Mouse (Mus musculus) erythroid progenitor cell, adult 5-6 weeks (primary cell): ENCODE data around the gene Nos1. TPM values are rescaled to one million over a fixed set of nuclear protein-coding genes. Genes with fewer than 3 reads are reported as not detected.

Experiments used
- ATAC-seq: replicated peaks from 2 replicates; pipeline ENCODE4 v1.8.0; 2016; ENCODE audit warnings: moderate number of reproducible peaks, mild to moderate bottlenecking, moderate TSS enrichment, inconsistent platforms; ENCODE audit not compliant: poor library complexity, low FRiP score, severe bottlenecking
- total RNA-seq, 2 experiments: library from RNA; stranded (forward) in 1 of 2; stranded (reverse) in 1 of 2; fragments of 150-400 nt in 1 of 2; fragments of 186-747, 209-891 nt in 1 of 2; gene quantifications; 2 replicates each; pipeline versions ENCODE4 v1.2.3 to v1.2.4; 2015 to 2017; ENCODE audit warnings: low replicate concordance in 2 of 2

Gene Nos1
- total RNA-seq (2015; ENCODE audit: low replicate concordance) (not detected in 2 replicates), total RNA-seq (2017; ENCODE audit: low replicate concordance) (not detected in 2 replicates)

DNA sequence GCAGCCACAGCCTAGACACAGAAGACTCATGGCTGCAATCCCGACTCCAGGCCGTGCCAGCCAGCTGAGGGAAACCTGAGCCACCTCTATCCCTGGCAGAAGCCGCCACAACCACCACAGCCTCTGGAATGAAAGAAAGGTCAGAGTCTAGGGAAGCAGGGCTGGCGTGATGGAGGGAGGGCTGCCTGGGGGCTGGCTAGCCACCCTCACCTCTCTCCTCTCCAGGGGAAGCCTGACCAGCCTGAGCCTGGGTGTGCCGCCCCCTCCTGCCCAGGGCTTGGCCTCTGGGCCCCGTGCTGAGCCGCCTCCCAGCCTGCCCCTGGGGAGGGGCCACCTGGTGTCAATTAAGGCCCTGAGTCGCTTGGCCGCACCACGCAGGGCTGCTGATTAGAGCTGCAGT lies at the start of gene Nos1:
Nos1 (plus strand) TSS at position 352 of the 400 bp plus-strand sequence.
- ATAC-seq: no peak

DNA sequence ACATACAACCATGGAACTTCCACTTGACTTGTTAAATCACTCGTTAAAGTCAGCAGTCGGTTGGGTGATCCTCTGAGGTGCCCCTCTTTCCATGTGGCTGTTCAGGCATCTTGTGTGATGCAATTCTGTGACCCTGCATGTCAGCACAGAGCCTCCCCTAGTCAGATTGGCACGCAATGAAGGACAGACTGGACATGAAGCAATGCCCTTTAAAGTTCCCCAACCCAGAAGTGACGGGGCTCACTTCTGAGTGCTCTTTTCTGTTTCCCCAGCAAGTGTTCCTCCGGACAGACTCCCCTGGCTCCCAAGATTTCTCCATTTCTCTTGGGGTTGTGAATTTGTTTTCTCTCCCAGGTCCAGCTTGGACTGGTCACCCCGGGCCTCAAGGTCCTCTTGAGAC lies 49.5 kb upstream of the Nos1 start:
- no peak for ATAC-seq

GRCm38 (mm10) chr5:117744654-117745178 lies 36.1 kb upstream of the Nos1 start:
- ATAC-seq: no peak

DNA sequence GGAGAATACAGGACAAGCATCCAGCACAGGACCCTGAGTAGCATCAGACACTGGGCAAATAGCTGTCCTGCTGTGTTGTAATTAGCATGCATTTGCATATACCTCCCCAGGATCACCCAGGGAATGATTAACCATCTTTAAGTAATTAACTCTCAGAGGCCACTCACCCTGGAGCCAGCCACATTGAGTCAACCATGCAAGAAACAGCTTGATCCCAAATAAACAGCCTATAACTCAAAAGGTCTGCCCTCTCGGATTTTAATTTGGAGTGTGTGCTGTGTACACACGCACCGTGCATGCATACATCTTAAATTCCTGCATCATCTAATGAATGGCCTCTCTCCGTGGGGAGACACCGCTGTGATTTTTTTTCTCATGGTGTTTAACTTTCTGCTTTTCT lies 31.5 kb upstream of the Nos1 start:
- ATAC-seq: no peak

DNA sequence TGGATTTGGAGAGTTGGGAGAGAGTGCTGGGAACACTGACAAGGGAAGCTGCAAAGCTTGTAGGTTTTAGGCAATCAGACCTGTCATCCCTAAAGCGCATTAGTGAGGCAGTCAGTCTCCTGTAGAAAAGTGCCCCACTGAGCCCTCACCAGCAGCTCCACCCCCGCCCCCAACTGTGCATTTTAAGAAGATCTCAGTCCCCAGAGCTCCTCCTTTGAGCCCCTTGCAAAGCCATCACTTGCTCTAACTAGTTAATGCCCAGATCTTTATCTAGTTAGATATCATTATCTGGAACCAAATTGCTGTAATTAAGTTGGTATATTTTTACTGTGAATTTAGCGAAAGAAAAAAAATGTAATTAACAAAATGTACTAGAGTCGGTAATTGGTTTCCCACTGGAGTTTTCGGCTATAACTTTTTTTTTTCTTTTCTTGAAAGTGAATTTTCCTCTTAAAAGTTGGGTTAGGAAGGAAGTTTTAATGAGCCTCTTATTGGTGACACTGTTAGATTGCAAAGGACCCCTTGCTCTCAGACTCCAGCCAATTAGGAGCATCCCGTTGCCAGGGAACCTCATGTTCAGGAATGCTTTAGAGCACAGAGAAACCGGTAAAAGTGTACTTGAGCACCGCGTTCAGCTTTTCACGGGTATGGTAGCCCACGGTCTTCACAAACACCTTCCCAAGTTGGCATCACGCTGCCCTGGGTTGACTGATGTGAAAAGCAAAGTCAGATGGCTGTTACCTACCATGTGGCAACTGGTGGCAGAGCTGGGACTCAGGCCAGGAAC lies 22.9 kb upstream of the Nos1 start:
- no peak for ATAC-seq

GRCm38 (mm10) chr5:117761181-117761832 lies 19.5 kb upstream of the Nos1 start:
- ATAC-seq: no peak

- no peak for ATAC-seq
These were observed 16.3 kb upstream of the Nos1 start for GRCm38 (mm10) chr5:117764496-117764895.

DNA sequence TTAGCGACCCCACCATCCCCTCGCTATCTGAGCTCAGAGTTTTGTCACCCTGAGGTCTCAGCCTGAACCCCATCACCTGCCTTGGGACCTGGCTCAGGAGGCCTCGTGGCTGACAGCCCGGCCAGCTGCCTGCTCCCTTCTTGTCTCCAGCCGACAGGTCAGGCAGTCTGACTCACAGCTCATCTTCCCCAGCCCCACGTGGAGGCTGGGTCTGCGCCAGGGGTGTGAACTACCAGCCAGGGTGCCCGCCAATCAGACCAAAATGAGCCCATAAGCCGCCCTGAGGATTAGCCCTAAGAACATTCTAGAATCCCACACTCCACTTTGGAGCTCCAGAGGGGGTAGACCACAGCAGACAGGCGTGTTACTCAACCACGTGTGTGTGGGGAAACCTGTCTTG lies 1.7 kb upstream of the Nos1 start:
- no peak for ATAC-seq

- ATAC-seq: no peak
These were observed 346 bp downstream of the Nos1 start for GRCm38 (mm10) chr5:117781178-117781577.

- ATAC-seq: no peak
These were observed 9.2 kb downstream of the Nos1 start for GRCm38 (mm10) chr5:117790071-117790470.

GRCm38 (mm10) chr5:117791875-117792274 lies 11.0 kb downstream of the Nos1 start:
- no peak for ATAC-seq

- ATAC-seq: no peak
These were observed 20.0 kb downstream of the Nos1 start for GRCm38 (mm10) chr5:117800849-117801248.

DNA sequence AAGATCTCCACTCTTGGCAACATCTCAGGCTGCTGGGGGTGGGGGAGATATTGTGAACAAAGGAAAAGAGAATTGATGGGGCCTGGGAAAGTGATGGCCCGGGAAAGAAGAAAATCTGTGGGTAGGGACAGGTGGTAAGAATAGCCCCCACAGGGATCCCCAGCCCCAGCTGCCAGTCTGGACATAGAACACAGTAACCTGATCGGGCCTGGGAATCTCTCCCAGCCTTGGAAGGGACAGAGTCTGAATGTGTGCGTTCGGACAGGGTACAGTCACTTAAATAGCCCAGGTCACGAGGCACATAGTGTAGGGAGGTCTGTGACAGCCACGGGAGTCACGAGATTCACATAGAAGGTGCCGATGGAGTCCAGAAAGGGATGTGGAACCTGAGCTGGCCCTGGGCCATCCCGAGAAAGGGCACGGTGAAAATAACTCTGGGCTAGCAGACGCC lies 21.3 kb downstream of the Nos1 start:
- ATAC-seq: no peak

- ATAC-seq: no peak
These were observed 22.7 kb downstream of the Nos1 start for GRCm38 (mm10) chr5:117803551-117803950.

DNA sequence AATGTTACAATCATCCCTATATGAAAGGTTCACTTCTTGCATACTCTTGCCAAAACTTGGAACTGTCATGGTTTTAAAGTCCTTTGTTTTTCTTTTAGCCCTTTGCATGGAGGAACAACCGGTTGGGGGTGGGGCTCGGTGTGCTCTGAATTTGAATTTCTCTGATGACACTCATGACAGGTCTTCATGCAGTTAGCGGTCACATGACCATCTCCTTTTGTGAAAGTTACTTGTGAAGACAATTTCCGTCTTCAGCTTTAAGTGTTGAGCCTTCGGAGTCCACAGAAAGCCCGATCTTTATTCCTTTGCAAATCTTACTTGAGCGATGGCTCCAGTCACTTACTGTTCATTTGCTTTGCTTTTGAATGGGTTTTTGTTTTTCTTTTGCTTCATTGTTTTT lies 30.1 kb downstream of the Nos1 start:
- ATAC-seq: no peak

- ATAC-seq: no peak
These were observed 38.0 kb downstream of the Nos1 start for GRCm38 (mm10) chr5:117818800-117819199.

DNA sequence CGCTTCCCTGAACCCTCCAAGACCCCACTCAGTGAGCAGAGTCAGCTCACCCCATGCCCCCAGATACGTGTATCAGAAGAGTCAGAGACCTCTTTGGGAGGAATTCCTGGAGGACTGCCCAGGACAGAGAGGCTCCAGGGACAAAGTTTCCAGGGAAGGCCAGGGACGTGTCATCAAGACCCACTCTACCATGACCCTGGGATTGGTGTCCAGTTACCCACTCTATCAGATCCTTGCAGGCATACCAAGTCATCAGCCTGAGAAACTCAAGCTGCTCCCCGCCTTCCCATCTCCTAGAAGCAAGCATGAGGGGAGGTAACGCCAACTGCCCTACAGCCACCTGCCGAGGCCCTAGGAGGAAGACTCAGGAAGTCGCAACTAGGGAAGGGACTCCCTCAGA lies 39.6 kb downstream of the Nos1 start:
- ATAC-seq: no peak

DNA sequence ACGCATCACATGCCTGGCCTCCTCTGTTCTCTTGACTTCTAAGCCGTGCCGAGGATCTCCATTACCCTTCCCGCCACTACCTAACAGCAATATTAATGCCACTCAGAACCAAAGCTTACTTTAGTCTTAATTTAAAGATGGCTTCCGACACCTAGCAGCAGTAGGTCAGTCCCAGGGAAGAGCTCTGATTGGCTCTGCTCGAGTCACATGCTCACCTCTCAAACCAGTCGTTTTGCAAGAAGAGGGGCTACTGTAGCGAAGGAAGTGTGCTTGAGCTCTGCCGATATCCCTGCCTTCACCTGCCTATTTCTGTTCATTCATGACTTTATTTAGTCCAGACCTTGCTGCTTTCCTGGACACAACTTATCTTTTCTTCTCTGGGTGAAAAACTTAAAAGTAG lies 43.0 kb downstream of the Nos1 start:
- no peak for ATAC-seq

DNA sequence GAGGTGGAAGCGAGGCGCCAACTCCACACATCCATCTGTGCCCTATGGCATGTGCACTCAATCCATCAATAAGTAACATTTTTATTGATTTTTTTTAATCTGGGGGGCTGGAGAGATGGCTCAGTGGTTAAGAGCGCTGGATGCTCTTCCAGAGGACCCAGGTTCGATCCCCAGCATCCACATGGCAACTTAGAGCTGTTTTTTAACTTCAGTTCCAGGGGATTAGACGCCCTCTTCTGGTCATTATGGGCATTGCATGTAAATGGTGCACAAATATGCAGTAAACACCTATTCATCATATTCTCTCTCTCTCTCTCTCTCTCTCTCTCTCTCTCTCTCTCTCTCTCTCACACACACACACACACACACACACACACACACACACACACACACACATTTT lies 43.7 kb downstream of the Nos1 start:
- ATAC-seq: no peak

GRCm38 (mm10) chr5:117825336-117825735 lies 44.5 kb downstream of the Nos1 start:
- no peak for ATAC-seq

GRCm38 (mm10) chr5:117827366-117827765 lies 46.5 kb downstream of the Nos1 start:
- ATAC-seq: no peak
